Mouse (Mus musculus) heart, adult 2 months (tissue): ENCODE measurements at regions not wholly inside any gene's neighbourhood (a gene's known extent, or its start where the extent isn't known, plus 50 kb on each side); places are given as distances from the start of the nearest gene placed in this dataset.

Experiments used
- DNase-seq, 2 experiments: peaks; one replicate each; pipeline ENCODE4 v3.0.0; 2021
- H3K27ac ChIP-seq: fragments of 200-600 bp; 2 replicates; pipeline ENCODE4 v1.8.1; 2022
- H3K27me3 ChIP-seq: fragments of 200-500 bp; 2 replicates; pipeline ENCODE4 v1.6.1; 2012; ENCODE audit warnings: mild to moderate bottlenecking, low read length, inconsistent platforms, mixed read lengths; ENCODE audit not compliant: control insufficient read depth, insufficient read depth
- H3K36me3 ChIP-seq: fragments of 200-500 bp; 2 replicates; pipeline ENCODE4 v1.6.1; 2012; ENCODE audit warnings: low read length, inconsistent platforms; ENCODE audit not compliant: control insufficient read depth, insufficient read depth
- H3K4me1 ChIP-seq: fragments of 200-500 bp; 2 replicates; pipeline ENCODE4 v1.6.1; 2011; ENCODE audit warnings: low read length; ENCODE audit not compliant: control insufficient read depth, insufficient read depth
- H3K4me3 ChIP-seq: fragments of 200-600 bp; 2 replicates; pipeline ENCODE4 v1.8.1; 2022
- H3K79me2 ChIP-seq: fragments of 200-500 bp; replicated peaks from 2 replicates; pipeline ENCODE4 v1.6.1; 2012; ENCODE audit warnings: mild to moderate bottlenecking, inconsistent platforms, low read length, moderate library complexity, mixed read lengths; ENCODE audit not compliant: control insufficient read depth, insufficient read depth
- H3K9ac ChIP-seq: fragments of 200-500 bp; 2 replicates; pipeline ENCODE4 v1.6.1; 2012; ENCODE audit warnings: low read depth, mild to moderate bottlenecking, control low read depth, inconsistent platforms, low read length, mixed read lengths
- CTCF ChIP-seq: fragments of 200-600 bp; IDR thresholded peaks from 2 replicates; pipeline ENCODE4 v1.8.1; 2022; ENCODE audit warnings: antibody characterized with exemption, mild to moderate bottlenecking, moderate library complexity
- EP300 ChIP-seq: fragments of 200-500 bp; IDR thresholded peaks from 2 replicates; pipeline ENCODE4 v1.6.1; 2011; ENCODE audit warnings: low read depth, low read length, control low read depth; ENCODE audit not compliant: insufficient read depth
- POLR2A ChIP-seq: fragments of 200-500 bp; IDR thresholded peaks from 2 replicates; pipeline ENCODE4 v1.6.1; 2011; ENCODE audit warnings: mild to moderate bottlenecking, low read depth, low read length, control low read depth; ENCODE audit not compliant: insufficient read depth
- WGBS: fragments of 180-500 bp; shearing (Covaris S2); methylation state at CpG from one replicate; pipeline ENCODE4 v1.1.7; 2018; 5-methylcytosine and 5-hydroxymethylcytosine counted together
- intact Hi-C: fragments of 180-260 bp; cut with DNase I; formaldehyde crosslinking; loops from one replicate; pipeline ENCODE4 v1.15.1; 2025

DNA sequence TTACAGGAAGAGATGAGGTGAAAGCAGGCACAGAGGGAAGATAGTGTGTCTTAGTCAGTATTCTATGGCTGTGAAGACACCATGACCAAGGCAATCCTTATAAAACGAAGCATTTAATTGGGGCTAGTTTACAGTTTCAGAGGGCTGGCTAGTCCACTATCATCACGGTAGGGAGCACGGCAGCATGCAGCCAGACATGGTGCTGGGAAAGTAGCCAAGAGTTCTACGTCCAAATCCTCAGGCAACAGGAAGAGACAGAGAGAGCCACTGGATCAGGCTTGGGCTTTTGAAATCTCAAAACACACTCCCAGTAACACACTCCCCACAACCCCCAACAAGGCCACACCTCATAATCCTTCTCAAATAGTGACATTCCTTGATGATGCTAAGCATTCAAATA lies 113.4 kb upstream of the Htr2a start:
- H3K9ac ChIP-seq, result no peak overlapping the region
- intact Hi-C loops, result no loop called here
- H3K36me3 ChIP-seq, result no peaks in the 10 kb centered on the region
- no peaks in the 10 kb centered on the region for H3K4me1 ChIP-seq
- no peaks in the 10 kb centered on the region for H3K27me3 ChIP-seq
- H3K4me3 ChIP-seq, result no peak overlapping the region
- 15% methylated on average over 4 of the region's 4 CpGs for WGBS
- H3K27ac ChIP-seq, result no peak overlapping the region
- peak in 1 of 2 experiments; percentile 5 for DNase-seq
- H3K79me2 ChIP-seq, result no peaks in the 10 kb centered on the region
- TF ChIP-seq POLR2A (no peak), EP300 (no peak), CTCF (no peak)

DNA sequence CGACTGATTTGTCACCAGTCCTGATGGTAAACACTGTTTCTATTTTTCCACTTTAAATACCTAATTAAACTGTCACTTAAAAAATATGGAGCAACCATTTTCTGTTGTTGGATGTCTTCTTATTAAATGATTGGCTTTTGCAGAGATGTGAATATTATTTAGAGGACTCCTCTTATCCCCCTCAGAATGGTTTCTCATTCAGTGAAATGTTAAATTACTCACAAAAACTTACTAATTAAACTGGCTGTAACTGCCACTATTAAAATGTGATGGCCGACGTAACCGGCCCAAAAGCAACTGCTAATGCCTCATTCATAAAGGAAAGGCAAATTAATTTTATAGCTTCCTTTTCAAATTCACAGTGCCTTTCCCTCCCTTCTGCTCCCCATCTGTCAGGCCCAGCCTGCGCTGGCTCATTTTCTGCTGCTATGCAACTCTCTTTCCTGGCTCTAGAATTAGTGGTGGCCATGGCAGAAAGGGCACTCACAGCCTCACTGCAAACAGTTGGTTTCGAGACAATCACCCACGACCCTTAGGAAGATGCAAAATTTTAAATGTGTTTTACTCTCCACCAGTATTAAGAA lies 111.2 kb upstream of the Htr2a start:
- no peaks in the 10 kb centered on the region for H3K36me3 ChIP-seq
- intact Hi-C loops, result no loop called here
- 91% methylated on average over 7 of the region's 7 CpGs for WGBS
- no peaks in the 10 kb centered on the region for H3K79me2 ChIP-seq
- no peak overlapping the region for H3K9ac ChIP-seq
- no peaks in the 10 kb centered on the region for H3K27me3 ChIP-seq
- H3K4me3 ChIP-seq, result no peak overlapping the region
- DNase-seq, result no peak
- no peak for TF ChIP-seq CTCF
- TF ChIP-seq POLR2A, result no peak
- TF ChIP-seq EP300, result no peak
- H3K4me1 ChIP-seq, result no peaks in the 10 kb centered on the region
- H3K27ac ChIP-seq, result no peak overlapping the region

DNA sequence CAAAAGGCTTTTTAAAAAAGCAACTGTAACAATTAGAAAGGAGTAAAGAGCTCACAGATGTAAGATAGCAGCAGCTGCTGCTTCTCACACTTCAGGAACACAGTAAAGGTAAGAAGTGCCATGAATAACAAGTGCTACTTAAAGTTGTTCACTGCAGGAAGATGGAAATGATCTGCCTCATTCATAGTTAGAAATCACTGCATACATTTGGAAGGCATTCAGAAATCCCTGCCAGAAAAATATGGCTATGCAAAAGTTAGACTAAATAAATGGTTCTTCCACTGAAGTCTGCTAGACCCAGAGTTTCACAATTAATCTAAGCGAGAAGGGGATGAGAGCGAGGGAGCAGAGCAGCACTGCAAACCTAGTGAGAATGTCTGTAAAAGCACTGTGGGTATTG lies 102.5 kb upstream of the Htr2a start:
- Histone ChIP-seq H3K9ac (no peak overlapping the region), H3K4me1 (peaks cover 1% of the 10 kb centered on the region; the same call in 1 of the 2 replicates), H3K4me3 (no peak overlapping the region), H3K27ac (no peak overlapping the region), H3K27me3 (no peaks in the 10 kb centered on the region), H3K79me2 (no peaks in the 10 kb centered on the region), H3K36me3 (no peaks in the 10 kb centered on the region)
- TF ChIP-seq CTCF, result no peak
- no peak for TF ChIP-seq POLR2A
- TF ChIP-seq EP300, result no peak
- intact Hi-C loops, result no loop called here
- WGBS, result 94% methylated on average over 2 of the region's 2 CpGs
- no peak for DNase-seq

DNA sequence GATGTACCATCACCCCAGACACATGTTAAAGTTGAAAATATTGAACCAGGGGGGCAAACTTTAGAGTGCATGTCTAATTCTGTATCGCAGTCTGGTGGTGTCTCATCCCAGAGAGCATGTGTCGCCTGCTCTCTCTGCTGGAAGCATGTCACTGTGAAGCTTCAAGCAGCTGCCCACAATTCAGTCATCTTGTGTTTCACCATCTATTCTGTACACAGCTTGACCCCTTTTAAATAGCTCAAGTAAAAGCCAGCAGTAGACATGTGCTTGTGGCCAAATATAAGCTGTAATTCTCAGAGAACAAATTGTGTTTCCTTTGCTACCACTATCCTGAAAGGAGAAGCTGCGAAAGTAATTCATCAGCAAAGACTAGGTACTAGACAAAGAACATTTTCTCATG lies 96.6 kb upstream of the Htr2a start:
- intact Hi-C loops, result no loop called here
- TF ChIP-seq POLR2A (no peak), CTCF (no peak), EP300 (no peak)
- Histone ChIP-seq H3K4me3 (no peak overlapping the region), H3K4me1 (peaks cover 1% of the 10 kb centered on the region), H3K9ac (no peak overlapping the region), H3K36me3 (no peaks in the 10 kb centered on the region), H3K79me2 (no peaks in the 10 kb centered on the region), H3K27me3 (no peaks in the 10 kb centered on the region), H3K27ac (no peak overlapping the region)
- DNase-seq, result no peak
- 95% methylated on average over 3 of the region's 3 CpGs for WGBS

DNA sequence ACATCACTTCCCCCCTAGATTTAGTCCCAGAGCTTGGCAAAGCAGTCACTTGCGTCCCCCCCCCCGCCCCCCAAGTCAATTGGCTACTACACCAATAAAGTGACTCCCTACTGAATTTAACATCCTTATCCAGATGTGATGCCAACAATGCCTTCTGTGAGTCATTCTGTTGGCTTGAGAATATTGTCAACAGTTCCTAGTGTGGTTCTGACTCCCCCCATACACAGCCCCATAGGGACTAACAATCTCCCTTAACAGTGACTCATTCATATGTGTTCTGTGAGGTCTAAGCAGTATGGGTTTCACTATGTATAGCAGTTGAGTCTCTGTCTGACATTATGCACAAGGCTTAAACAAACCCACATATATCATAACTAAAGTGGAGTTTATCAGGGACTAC lies 89.5 kb upstream of the Htr2a start:
- no peak for DNase-seq

DNA sequence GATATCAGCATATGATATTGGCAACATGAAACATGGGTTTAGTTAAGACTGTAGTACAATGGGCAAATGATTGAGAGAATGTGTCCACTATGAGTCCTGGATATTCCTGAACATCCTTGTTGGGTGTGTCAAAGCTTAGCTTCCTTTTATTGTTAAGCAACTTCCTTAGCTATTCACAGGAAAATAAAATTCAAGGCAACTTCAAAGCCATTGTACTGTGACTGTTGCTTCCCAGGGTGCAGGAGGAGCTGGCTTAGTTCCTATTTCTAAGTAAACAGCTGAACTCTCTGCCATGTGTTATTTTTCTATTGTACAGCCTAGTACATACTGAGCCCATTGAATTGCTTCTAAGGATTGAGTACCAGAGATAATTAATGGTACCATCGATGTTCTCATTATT lies 87.0 kb upstream of the Htr2a start:
- Histone ChIP-seq H3K27ac (peak overlapping the region; percentile 82), H3K36me3 (no peaks in the 10 kb centered on the region; the same call in 1 of the 2 replicates), H3K4me3 (no peak overlapping the region), H3K79me2 (no peaks in the 10 kb centered on the region), H3K9ac (no peak overlapping the region), H3K27me3 (no peaks in the 10 kb centered on the region), H3K4me1 (peaks cover 5% of the 10 kb centered on the region)
- intact Hi-C loops, result loop anchor here (5.0 kb wide), 2 partner anchors 41 to 49 kb away; no protein-coding TSS in a partner anchor
- TF ChIP-seq POLR2A, result peak; percentile 37; the same call in 1 of the 2 replicates
- no peak for TF ChIP-seq EP300
- WGBS, result 43% methylated on average over 1 of the region's 1 CpGs
- peak in 1 of 2 experiments; percentile 18 for DNase-seq

More for the DNA sequence above, 89.5 kb upstream of the Htr2a start:
- Histone ChIP-seq H3K27ac (no peak overlapping the region), H3K4me1 (peaks cover 5% of the 10 kb centered on the region), H3K4me3 (no peak overlapping the region), H3K27me3 (no peaks in the 10 kb centered on the region), H3K79me2 (no peaks in the 10 kb centered on the region), H3K36me3 (no peaks in the 10 kb centered on the region; the same call in 1 of the 2 replicates), H3K9ac (no peak overlapping the region)
- intact Hi-C loops, result loop anchor here (5.0 kb wide), 2 partner anchors 39 to 51 kb away; no protein-coding TSS in a partner anchor
- TF ChIP-seq CTCF, result no peak
- TF ChIP-seq POLR2A, result no peak
- TF ChIP-seq EP300, result no peak
- WGBS, result 66% methylated on average over 2 of the region's 2 CpGs
